Comparison of ENCODE assay signal across 8 mouse cellular contexts in the genomic region with DNA sequence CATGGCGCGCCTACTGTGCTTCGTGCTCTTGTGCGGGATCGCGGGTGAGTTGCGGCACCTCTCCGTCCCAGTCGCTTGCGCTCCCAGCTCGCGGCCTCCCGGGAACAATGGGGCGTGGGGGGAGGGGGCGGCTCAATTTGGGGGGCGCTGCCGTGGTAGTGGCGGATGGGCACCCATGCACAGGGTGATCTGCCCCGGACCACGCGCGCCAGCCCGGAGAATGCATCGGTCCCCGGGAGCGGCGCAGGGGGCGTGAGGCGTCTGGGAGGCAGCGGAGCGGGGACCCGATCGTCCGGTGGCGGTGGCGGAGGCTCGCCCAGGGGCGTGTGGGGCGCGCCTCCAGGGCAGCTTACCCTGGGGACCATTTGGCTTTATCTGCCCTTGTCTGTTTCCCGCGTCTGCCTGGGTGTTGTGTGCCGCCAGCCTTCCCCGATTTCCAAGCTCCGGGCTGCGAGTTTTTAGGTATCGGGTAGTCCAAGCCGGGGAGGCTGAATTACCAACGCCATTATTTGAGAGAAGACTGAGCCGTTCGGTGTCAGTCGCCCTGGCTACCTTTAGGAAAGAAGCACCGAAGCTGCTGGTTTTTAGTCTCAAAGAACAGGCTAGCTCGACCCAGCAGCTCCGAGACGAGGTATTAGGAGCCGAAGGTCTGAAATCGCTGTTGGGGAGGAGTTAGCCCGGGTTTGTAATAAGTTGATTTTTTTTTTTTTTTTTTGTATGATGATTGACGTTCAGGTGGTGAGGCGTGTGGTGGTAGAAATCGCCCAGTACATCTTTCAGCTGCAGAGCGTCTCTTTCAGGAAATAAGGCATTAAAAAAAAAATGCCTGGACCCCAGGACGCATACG. TPM values are rescaled to one million over a fixed set of nuclear protein-coding genes. Genes with fewer than 3 reads are reported as not detected.
DNase-seq lines count a peak whose midpoint lies in the region; ATAC-seq and TF ChIP-seq lines count a peak whose summit lies in the region.

No protein-coding gene starts in this region.

- no peak for TF ChIP-seq CTCF in G1E (IDR thresholded peaks at IDR 0.05; ENCODE audit: low read depth, low read length)

- H3K27me3 ChIP-seq in heart, embryonic 10.5 days (ENCODE audit: insufficient read depth, poor library complexity, severe bottlenecking), result no peaks in the 10 kb centered on the region
- H3K27me3 ChIP-seq in G1E (ENCODE audit: insufficient read depth, low read length), result no peaks in the 10 kb centered on the region
- peaks cover 15% of the 10 kb centered on the region for H3K27me3 ChIP-seq in embryonic facial prominence, embryonic 10.5 days (replicated peaks; ENCODE audit: low read depth, poor library complexity, severe bottlenecking)
- peaks cover 15% of the 10 kb centered on the region for H3K27me3 ChIP-seq in limb, embryonic 10.5 days (ENCODE audit: low read depth, poor library complexity, severe bottlenecking)
- H3K27me3 ChIP-seq in midbrain, embryonic 14.5 days (ENCODE audit: control insufficient read depth, insufficient read depth, low read length), result no peaks in the 10 kb centered on the region

- no peaks in the 10 kb centered on the region for H3K9me3 ChIP-seq in heart, embryonic 10.5 days
- H3K9me3 ChIP-seq in G1E (replicated peaks), result peaks cover 49% of the 10 kb centered on the region
- no peaks in the 10 kb centered on the region for H3K9me3 ChIP-seq in embryonic facial prominence, embryonic 10.5 days
- H3K9me3 ChIP-seq in limb, embryonic 10.5 days (replicated peaks), result no peaks in the 10 kb centered on the region
- no peaks in the 10 kb centered on the region for H3K9me3 ChIP-seq in midbrain, embryonic 14.5 days (ENCODE audit: control insufficient read depth, low read length)

- no peaks in the 10 kb centered on the region for H3K36me3 ChIP-seq in heart, embryonic 10.5 days
- no peaks in the 10 kb centered on the region for H3K36me3 ChIP-seq in G1E (replicated peaks)
- peaks cover 25% of the 10 kb centered on the region for H3K36me3 ChIP-seq in embryonic facial prominence, embryonic 10.5 days (replicated peaks)
- H3K36me3 ChIP-seq in limb, embryonic 10.5 days, result peaks cover 14% of the 10 kb centered on the region
- peaks cover 4% of the 10 kb centered on the region; the same call in 1 of the 2 replicates for H3K36me3 ChIP-seq in midbrain, embryonic 14.5 days (ENCODE audit: control insufficient read depth, insufficient read depth, low read length)

- peak overlapping the region; percentile 94 for H3K4me3 ChIP-seq in heart, embryonic 10.5 days
- H3K4me3 ChIP-seq in G1E (ENCODE audit: low read depth, low read length), result peak overlapping the region; percentile 9; the same call in 1 of the 2 replicates
- H3K4me3 ChIP-seq in embryonic facial prominence, embryonic 10.5 days, result peak overlapping the region; percentile 95
- H3K4me3 ChIP-seq in limb, embryonic 10.5 days, result peak overlapping the region; percentile 96
- H3K4me3 ChIP-seq in midbrain, embryonic 14.5 days (replicated peaks; ENCODE audit: low read depth, low read length), result peak overlapping the region; percentile 98

- peak overlapping the region; percentile 96 for H3K9ac ChIP-seq in midbrain, embryonic 14.5 days (replicated peaks; ENCODE audit: low read length)

- peaks cover 36% of the 10 kb centered on the region for H3K4me1 ChIP-seq in heart, embryonic 10.5 days
- H3K4me1 ChIP-seq in G1E (ENCODE audit: insufficient read depth, low read depth, low read length), result no peaks in the 10 kb centered on the region
- peaks cover 11% of the 10 kb centered on the region for H3K4me1 ChIP-seq in embryonic facial prominence, embryonic 10.5 days
- peaks cover 14% of the 10 kb centered on the region; the same call in 1 of the 2 replicates for H3K4me1 ChIP-seq in limb, embryonic 10.5 days
- H3K4me1 ChIP-seq in midbrain, embryonic 14.5 days (ENCODE audit: control insufficient read depth, insufficient read depth, low read length), result peaks cover 23% of the 10 kb centered on the region

- intact Hi-C loops in heart, postnatal 25 days (cut with DNase I), result loop anchor here (5.0 kb wide), 1 partner anchor 40 kb away; no protein-coding TSS in a partner anchor

- no peak for DNase-seq in heart, embryonic 10.5 days (ENCODE audit: low spot score)
- no peak for DNase-seq in heart, postnatal 25 days (ENCODE audit: low spot score)
- DNase-seq in G1E (ENCODE audit: low spot score), result no peak
- DNase-seq in embryonic facial prominence, embryonic 10.5 days (ENCODE audit: low spot score), result no peak
- DNase-seq in limb, embryonic 10.5 days (ENCODE audit: low spot score), result no peak
- DNase-seq in midbrain, embryonic 14.5 days, result peak; percentile 72
- no peak for DNase-seq in frontal cortex, postnatal 10 days (ENCODE audit: low spot score in 2 of 2)

- peak overlapping the region; percentile 91 for H3K27ac ChIP-seq in heart, embryonic 10.5 days
- H3K27ac ChIP-seq in embryonic facial prominence, embryonic 10.5 days (replicated peaks), result peak overlapping the region; percentile 94
- peak overlapping the region; percentile 93 for H3K27ac ChIP-seq in limb, embryonic 10.5 days
- peak overlapping the region; percentile 97 for H3K27ac ChIP-seq in midbrain, embryonic 14.5 days (replicated peaks; ENCODE audit: low read depth, low read length)

- H3K4me2 ChIP-seq in midbrain, embryonic 14.5 days (ENCODE audit: low read length), result peak overlapping the region; percentile 81

- no peak for ATAC-seq in G1E (ENCODE audit: extremely low read depth, insufficient number of reproducible peaks, low FRiP score, poor library complexity, severe bottlenecking)
- peak; percentile 15 to 30; a peak in 3 of 4 replicates for ATAC-seq in hematopoietic stem cell, adult 5-6 weeks (replicated peaks in 1 of 2; ENCODE audit: insufficient read depth in 1 of 2, low FRiP score in 2 of 2, low TSS enrichment in 1 of 2, low read depth in 1 of 2, poor library complexity in 2 of 2, severe bottlenecking in 2 of 2)
- peak; percentile 60 for ATAC-seq in midbrain, embryonic 14.5 days (ENCODE audit: low FRiP score, low TSS enrichment)

- WGBS in heart, embryonic 10.5 days, result under 1% methylated on average over 65 of the region's 65 CpGs
- WGBS in embryonic facial prominence, embryonic 10.5 days, result under 1% methylated on average over 65 of the region's 65 CpGs
- WGBS in limb, embryonic 10.5 days, result under 1% methylated on average over 65 of the region's 65 CpGs
- under 1% methylated on average over 65 of the region's 65 CpGs for WGBS in midbrain, embryonic 14.5 days

RNA-seq across cellular contexts. Expression of gene Cxadr, which starts 0.8 kb away (rescaled TPM):
- polyA plus RNA-seq in heart, embryonic 10.5 days (2016; fragmentation: Nextera tagmentation; extraction: Ambion mirVana), result 27.9 and 35.9 TPM in 2 replicates
- total RNA-seq in heart, postnatal 25 days (2021), result 10 to 100 TPM; 52.4 to 55.6 TPM
- total RNA-seq in G1E (2014; fragmentation: Nextera tagmentation) (not detected in 2 replicates), G1E (2017) (0.06 and 0.22 TPM in 2 replicates)
- polyA plus RNA-seq in G1E (2012), result not detected in 2 replicates
- 30.4 and 33.7 TPM in 2 replicates for polyA plus RNA-seq in embryonic facial prominence, embryonic 10.5 days (2016; fragmentation: Nextera tagmentation; extraction: Ambion mirVana)
- 0.69 and 0.79 TPM in 2 replicates for total RNA-seq in hematopoietic stem cell, adult 5-6 weeks (2017)
- polyA plus RNA-seq in limb, embryonic 10.5 days (2016; fragmentation: Nextera tagmentation; extraction: Ambion mirVana), result 19.6 and 29.4 TPM in 2 replicates
- 124 and 133 TPM in 2 replicates for polyA plus RNA-seq in midbrain, embryonic 14.5 days (2014; fragmentation: Nextera tagmentation; extraction: Ambion mirVana)

Comparison
In these comparisons a context has a peak if more than half of its experiments do, and no peak if none do; other contexts are left out.
1. H3K4me3 ChIP-seq: peak in every context shown above with its lines; median percentile 98 in midbrain, embryonic 14.5 days; 96 in limb, embryonic 10.5 days; 95 in embryonic facial prominence, embryonic 10.5 days; 94 in heart, embryonic 10.5 days; 9 in G1E.
2. RNA of gene Cxadr, which starts 0.8 kb away (polyA plus RNA-seq): 124 to 133 TPM in midbrain, embryonic 14.5 days, 30.4 to 33.7 TPM in embryonic facial prominence, embryonic 10.5 days, 19.6 to 29.4 TPM in limb, embryonic 10.5 days and 27.9 to 35.9 TPM in heart, embryonic 10.5 days; not detected in G1E; every median in the first group is over 10 times any median in the second.
3. Peak in every context shown above with its lines, with median percentiles within 50 percentile points of each other: H3K27ac ChIP-seq.